Mouse (Mus musculus): ENCODE data around the gene Dhdds. TPM values are rescaled to one million over a fixed set of nuclear protein-coding genes. Genes with fewer than 3 reads are reported as not detected.

Gene Dhdds
- polyA plus RNA-seq, 1 experiment, result 38.7 TPM

DNA sequence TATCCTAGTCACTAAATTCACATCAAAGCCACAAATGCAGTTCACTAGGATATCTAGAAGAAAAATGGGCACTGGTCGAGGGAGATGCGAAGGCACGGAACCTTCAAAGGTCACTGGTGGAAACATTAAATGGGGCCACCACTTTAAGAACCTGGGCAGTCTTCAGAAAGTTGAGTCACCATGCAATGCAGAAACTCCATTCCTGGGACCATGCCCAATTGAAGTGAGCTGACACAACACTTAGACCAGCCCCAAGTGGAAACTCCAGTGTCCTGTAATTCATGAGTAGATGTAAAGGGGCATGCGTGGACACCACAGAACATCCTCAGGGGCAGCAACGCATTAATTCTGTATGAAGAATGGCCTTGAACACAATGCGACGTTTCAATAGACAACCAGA, 38.2 kb downstream of the Dhdds start:
- H3K27ac ChIP-seq (ENCODE audit: insufficient read depth, low read depth, low read length), result no peak overlapping the region
- peaks cover 3% of the 10 kb centered on the region; the same call in 1 of the 2 replicates for H3K4me1 ChIP-seq (ENCODE audit: control insufficient read depth, insufficient read depth, low read length)
- TF ChIP-seq POLR2A (IDR thresholded peaks at IDR 0.05; ENCODE audit: borderline replicate concordance, low read depth, low read length) (no peak), CTCF (IDR thresholded peaks at IDR 0.05; ENCODE audit: low read depth, low read length) (no peak)
- H3K4me3 ChIP-seq (ENCODE audit: insufficient read depth, low read length), result no peak overlapping the region

DNA sequence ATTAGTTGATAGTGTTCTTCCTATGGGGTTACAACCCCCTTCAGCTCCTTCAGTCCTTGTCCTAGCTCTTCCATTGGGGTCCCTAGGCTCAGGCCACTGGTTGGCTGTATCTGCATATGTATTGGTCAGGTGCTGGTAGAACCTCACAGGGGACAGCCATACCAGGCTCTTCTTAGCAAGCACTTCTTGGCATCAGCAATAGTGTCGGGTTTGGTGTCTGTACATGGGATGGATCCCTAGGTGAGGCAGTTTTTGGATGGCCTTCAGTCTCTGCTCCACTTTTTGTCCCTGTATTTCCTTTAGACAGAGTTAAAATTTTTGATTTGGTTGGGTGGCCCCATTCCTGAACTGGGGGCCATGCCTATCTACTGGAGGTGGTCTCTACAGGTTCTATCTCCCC, 41.8 kb downstream of the Dhdds start:
- H3K4me3 ChIP-seq (ENCODE audit: insufficient read depth, low read length), result no peak overlapping the region
- TF ChIP-seq POLR2A (IDR thresholded peaks at IDR 0.05; ENCODE audit: borderline replicate concordance, low read depth, low read length), result no peak
- TF ChIP-seq CTCF (IDR thresholded peaks at IDR 0.05; ENCODE audit: low read depth, low read length), result no peak
- no peak overlapping the region for H3K27ac ChIP-seq (ENCODE audit: insufficient read depth, low read depth, low read length)
- 0 out of 2 replicates have a peak, but pooled peaks cover 2% of the 10 kb centered on the region for H3K4me1 ChIP-seq (ENCODE audit: control insufficient read depth, insufficient read depth, low read length)

DNA sequence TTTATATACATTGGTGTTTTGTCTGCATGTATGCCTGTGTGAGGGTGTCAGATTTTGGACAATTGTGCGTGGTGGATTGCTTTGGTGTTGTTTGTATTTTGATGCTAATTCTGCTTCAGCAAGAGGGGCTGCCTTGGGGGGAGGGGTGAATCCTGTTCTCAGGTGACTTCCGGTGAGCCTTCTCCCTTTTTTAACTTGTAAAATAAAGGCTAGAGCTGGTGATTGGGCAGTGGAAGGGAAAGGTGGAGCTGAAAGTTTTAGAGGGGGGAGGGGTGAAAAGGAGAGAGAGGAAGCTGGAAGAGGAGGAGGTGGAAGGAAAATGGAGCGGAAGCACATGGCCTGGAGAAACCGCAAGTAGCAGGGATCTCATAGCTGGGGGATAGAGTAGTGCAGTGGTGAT, 44.4 kb downstream of the Dhdds start:
- no peak for TF ChIP-seq POLR2A (IDR thresholded peaks at IDR 0.05; ENCODE audit: borderline replicate concordance, low read depth, low read length)
- TF ChIP-seq CTCF (IDR thresholded peaks at IDR 0.05; ENCODE audit: low read depth, low read length), result no peak
- Histone ChIP-seq H3K27ac (ENCODE audit: insufficient read depth, low read depth, low read length) (no peak overlapping the region), H3K4me1 (ENCODE audit: control insufficient read depth, insufficient read depth, low read length) (0 out of 2 replicates have a peak, but pooled peaks cover 2% of the 10 kb centered on the region), H3K4me3 (ENCODE audit: insufficient read depth, low read length) (no peak overlapping the region)

DNA sequence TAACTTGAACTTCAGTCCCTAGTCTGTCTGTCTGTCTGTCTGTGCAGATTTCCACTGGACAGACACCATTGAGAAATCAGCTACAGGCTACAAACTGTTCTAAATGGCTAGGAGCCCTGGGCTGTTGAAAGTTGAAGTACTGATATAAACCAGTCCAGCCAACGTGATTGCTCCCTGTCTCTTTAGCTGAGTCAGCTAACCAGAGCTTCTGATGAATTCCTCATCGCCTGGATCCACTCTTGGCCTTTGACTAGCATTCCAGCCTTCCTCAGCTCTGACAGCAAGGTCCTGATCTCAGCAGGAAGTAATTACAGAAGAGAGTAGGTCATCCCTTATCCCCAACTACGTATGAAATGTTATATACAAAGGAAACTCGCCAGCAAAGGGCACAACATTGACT, 54.0 kb downstream of the Dhdds start:
- peaks cover 7% of the 10 kb centered on the region for H3K4me1 ChIP-seq (ENCODE audit: control insufficient read depth, insufficient read depth, low read length)
- no peak for TF ChIP-seq CTCF (IDR thresholded peaks at IDR 0.05; ENCODE audit: low read depth, low read length)
- no peak for TF ChIP-seq POLR2A (IDR thresholded peaks at IDR 0.05; ENCODE audit: borderline replicate concordance, low read depth, low read length)
- no peak overlapping the region for H3K4me3 ChIP-seq (ENCODE audit: insufficient read depth, low read length)
- H3K27ac ChIP-seq (ENCODE audit: insufficient read depth, low read depth, low read length), result no peak overlapping the region

DNA sequence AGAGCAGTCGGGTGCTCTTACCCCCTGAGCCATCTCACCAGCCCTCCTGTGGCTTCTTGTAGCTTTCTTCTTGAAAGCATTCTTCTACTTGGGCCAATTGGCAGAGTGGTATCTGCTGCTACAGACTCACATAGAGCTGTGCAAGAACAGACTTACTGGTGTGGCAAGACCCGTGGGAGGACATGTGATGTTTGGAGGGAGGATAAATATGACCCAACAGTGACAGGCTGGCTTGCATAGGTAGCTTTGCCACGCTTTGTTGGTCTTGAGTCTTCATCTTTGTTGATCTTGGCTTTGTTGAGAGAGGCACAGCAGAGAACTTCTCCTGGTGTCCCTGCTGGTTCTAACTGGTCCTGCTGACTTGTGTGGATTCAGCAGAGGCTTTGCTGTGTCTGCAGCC, 56.9 kb downstream of the Dhdds start:
- Histone ChIP-seq H3K4me3 (ENCODE audit: insufficient read depth, low read length) (no peak overlapping the region), H3K27ac (ENCODE audit: insufficient read depth, low read depth, low read length) (no peak overlapping the region), H3K4me1 (ENCODE audit: control insufficient read depth, insufficient read depth, low read length) (peaks cover 22% of the 10 kb centered on the region)
- TF ChIP-seq CTCF (IDR thresholded peaks at IDR 0.05; ENCODE audit: low read depth, low read length) (no peak), POLR2A (IDR thresholded peaks at IDR 0.05; ENCODE audit: borderline replicate concordance, low read depth, low read length) (no peak)

DNA sequence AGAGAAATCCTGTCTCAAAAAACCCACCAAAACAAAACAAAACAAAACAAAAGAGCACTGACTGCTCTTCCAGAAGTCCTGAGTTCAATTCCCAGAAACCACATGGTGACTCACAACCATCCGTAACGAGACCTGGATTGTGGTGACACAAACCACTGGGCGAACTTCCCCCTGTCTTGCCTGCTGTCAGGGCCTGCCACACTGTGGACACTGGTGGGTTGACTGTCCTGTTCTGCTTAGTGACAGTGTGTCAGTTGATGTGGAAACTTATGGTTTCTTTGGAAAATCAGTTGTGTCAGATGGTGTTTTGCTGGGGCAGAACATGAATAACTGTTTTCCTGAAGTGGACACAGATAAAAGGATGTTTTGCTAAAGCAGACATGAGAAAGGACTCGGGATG, 58.0 kb downstream of the Dhdds start:
- Histone ChIP-seq H3K4me1 (ENCODE audit: control insufficient read depth, insufficient read depth, low read length) (peaks cover 31% of the 10 kb centered on the region), H3K4me3 (ENCODE audit: insufficient read depth, low read length) (no peak overlapping the region), H3K27ac (ENCODE audit: insufficient read depth, low read depth, low read length) (no peak overlapping the region)
- no peak for TF ChIP-seq CTCF (IDR thresholded peaks at IDR 0.05; ENCODE audit: low read depth, low read length)
- no peak for TF ChIP-seq POLR2A (IDR thresholded peaks at IDR 0.05; ENCODE audit: borderline replicate concordance, low read depth, low read length)

DNA sequence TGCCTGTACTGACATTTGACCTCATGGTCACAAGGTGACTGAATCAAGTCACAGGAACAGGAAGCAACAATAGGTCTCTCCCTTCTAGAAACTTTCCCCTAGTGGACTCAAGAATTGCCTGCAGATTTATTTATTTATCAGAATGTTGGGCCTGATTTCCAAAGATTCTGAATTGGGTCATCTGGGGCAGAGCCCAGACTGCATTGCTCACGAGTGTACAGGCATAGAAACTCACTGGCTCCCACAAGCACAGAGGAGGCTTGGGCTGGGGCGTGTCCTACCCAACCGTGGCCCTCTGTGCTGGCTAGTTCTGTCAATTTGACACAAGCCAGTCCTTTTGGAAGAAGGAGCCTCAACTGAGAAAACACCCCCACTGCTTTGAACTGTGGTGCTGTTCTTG, 59.1 kb downstream of the Dhdds start:
- TF ChIP-seq CTCF (IDR thresholded peaks at IDR 0.05; ENCODE audit: low read depth, low read length), result no peak
- TF ChIP-seq POLR2A (IDR thresholded peaks at IDR 0.05; ENCODE audit: borderline replicate concordance, low read depth, low read length), result no peak

DNA sequence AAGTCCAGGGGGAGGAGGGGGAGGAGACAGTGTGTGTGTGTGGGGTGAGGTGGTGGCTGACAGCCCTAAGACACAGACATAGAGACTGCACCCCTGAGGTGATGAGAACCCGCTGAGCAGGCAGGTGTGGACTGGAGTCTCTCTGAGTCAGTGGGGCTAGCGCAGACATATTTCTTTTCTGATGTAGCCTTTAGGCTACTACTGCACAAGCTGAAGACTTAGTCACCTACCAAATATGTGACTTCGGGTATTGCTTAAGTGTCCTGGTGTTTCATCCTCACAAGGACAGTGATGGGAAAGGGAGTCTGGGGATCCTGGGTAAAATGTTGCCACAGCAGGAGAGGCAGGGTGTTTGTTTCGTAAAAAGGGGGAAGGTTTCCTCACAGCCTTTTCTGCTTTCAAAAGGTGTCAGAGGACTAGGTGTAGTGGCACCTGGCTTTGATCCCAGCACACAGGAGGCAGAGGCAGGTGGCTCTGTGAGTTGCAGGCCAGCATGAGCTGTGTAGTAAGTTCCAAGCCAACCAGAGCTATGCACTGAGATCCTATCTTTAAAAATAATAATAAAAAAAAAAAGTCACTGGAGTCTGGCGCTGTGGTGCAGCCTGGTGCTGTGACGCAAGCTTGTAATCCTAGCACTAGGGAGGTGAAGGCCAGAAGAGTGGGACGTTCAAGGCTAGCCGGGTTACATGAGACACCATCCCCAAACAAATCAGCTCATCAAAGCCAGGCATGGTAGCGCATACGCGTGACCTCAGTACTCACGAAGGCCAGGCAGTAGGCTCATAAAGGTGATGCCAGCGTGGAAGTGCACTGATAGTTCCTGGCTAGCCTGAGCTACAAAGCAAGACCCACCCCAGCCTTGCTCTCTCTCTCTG, 60.1 kb downstream of the Dhdds start:
- Histone ChIP-seq H3K27ac (ENCODE audit: insufficient read depth, low read depth, low read length) (peak overlapping the region; percentile 17), H3K4me3 (ENCODE audit: insufficient read depth, low read length) (no peak overlapping the region), H3K4me1 (ENCODE audit: control insufficient read depth, insufficient read depth, low read length) (peaks cover 33% of the 10 kb centered on the region)
- TF ChIP-seq POLR2A (IDR thresholded peaks at IDR 0.05; ENCODE audit: borderline replicate concordance, low read depth, low read length), result no peak
- no peak for TF ChIP-seq CTCF (IDR thresholded peaks at IDR 0.05; ENCODE audit: low read depth, low read length)

More for the DNA sequence above, 59.1 kb downstream of the Dhdds start:
- peak overlapping the region; percentile 17; the same call in 1 of the 2 replicates for H3K27ac ChIP-seq (ENCODE audit: insufficient read depth, low read depth, low read length)
- H3K4me1 ChIP-seq (ENCODE audit: control insufficient read depth, insufficient read depth, low read length), result peaks cover 33% of the 10 kb centered on the region
- H3K4me3 ChIP-seq (ENCODE audit: insufficient read depth, low read length), result no peak overlapping the region

DNA sequence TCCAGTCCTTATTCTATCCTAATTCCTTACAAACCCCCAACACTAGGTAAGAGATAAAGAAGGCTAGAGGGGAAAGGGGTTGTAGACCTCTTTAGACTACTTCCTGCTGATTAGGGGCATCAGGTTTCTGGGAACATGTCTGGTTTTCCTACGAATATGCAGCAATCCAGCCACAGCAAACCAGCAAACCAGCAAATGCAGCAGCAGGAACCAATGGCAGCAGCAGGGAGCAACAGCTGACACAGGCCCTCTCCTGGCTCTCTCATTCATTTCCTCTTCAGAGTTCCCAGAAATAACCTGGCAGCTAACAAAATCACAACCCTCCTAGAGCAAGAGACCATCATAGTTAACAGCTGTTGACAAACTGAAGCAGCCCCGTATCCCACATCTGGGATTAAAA, 62.6 kb downstream of the Dhdds start:
- Histone ChIP-seq H3K4me3 (ENCODE audit: insufficient read depth, low read length) (no peak overlapping the region), H3K4me1 (ENCODE audit: control insufficient read depth, insufficient read depth, low read length) (peaks cover 33% of the 10 kb centered on the region), H3K27ac (ENCODE audit: insufficient read depth, low read depth, low read length) (no peak overlapping the region)
- TF ChIP-seq POLR2A (IDR thresholded peaks at IDR 0.05; ENCODE audit: borderline replicate concordance, low read depth, low read length) (no peak), CTCF (IDR thresholded peaks at IDR 0.05; ENCODE audit: low read depth, low read length) (no peak)

DNA sequence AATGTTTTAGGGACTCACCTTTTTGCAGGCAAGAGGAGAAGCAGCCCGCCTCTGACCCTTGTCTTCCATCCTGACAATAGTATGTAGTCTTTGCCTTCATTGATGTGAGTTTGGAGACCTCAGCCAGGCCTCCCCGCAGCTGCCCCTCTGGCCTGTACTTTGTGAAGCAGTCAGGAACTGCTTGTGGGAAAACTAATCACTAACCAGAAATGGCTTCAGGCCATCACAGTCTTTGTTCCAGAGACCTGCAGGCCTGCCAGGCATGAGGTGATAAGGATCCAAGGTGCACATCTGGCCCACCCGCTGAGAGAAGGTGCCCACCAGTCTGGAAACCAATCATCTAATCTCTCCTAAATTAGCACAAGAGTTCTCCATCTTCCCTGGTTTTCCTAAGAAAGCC, 68.9 kb downstream of the Dhdds start:
- TF ChIP-seq CTCF (IDR thresholded peaks at IDR 0.05; ENCODE audit: low read depth, low read length) (no peak), POLR2A (IDR thresholded peaks at IDR 0.05; ENCODE audit: borderline replicate concordance, low read depth, low read length) (no peak)
- Histone ChIP-seq H3K27ac (ENCODE audit: insufficient read depth, low read depth, low read length) (no peak overlapping the region), H3K4me1 (ENCODE audit: control insufficient read depth, insufficient read depth, low read length) (peaks cover 14% of the 10 kb centered on the region), H3K4me3 (ENCODE audit: insufficient read depth, low read length) (no peak overlapping the region)

All from bone marrow macrophage, adult 2 months (primary cell).